Mouse (Mus musculus): Measurements from ENCODE around the gene Asgr2.

DNA sequence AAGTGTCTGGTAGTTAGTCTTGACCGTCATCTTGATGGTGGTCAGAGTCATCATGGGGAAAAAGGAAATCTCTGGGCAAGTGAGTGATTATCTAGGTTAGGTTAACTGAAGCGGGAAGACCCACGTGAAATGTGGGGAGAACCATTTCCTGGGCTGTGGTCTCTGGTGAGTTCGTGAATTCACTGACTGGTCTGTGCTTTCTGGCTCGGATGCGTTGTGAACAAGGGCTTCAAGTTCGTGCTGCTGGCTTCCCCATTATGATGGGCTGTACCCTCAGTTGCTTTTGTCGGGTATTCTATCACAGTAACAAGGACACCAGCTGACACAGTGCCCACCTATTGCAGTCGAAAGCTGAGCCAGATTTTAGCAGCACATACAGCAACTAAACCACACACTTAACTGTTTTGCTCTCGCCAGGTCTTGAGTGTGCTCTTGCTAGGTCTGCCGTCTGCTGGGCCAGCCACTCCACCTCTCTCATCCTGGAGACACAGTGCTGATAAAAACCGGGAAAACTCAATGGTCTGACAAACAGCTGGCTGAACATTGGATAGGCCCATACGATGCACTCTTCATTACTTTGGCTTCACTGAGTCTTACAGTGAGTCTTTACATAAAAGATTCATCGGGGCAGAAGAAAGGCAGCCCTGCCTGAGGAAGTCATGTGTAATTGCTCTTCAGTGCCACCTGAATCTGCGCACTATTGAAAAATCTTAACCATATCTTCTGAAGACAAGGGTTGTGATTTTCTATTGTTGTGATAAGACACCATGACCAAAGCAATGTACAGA lies 11.4 kb upstream of the Asgr2 start:
- TF ChIP-seq CTCF (IDR thresholded peaks at IDR 0.05; ENCODE audit: low read depth, low read length) (no peak), POLR2A (IDR thresholded peaks at IDR 0.05; ENCODE audit: borderline replicate concordance, low read depth, low read length) (no peak)
